Mouse (Mus musculus) testis, adult 2 months (tissue): ENCODE results near the gene Ssu72.

ENCODE experiments used
- CTCF ChIP-seq: fragments of 200-500 bp; IDR thresholded peaks from 2 replicates; pipeline ENCODE4 v1.5.1; 2012; ENCODE audit warnings: low read depth, mild to moderate bottlenecking, inconsistent platforms, low read length, moderate library complexity; ENCODE audit not compliant: control insufficient read depth, insufficient read depth, insufficient replicate concordance
- POLR2A ChIP-seq: fragments of 200-500 bp; IDR thresholded peaks from 2 replicates; pipeline ENCODE4 v1.6.1; 2012; ENCODE audit warnings: low read depth, mild to moderate bottlenecking, inconsistent platforms, low read length, moderate library complexity; ENCODE audit not compliant: control insufficient read depth

DNA sequence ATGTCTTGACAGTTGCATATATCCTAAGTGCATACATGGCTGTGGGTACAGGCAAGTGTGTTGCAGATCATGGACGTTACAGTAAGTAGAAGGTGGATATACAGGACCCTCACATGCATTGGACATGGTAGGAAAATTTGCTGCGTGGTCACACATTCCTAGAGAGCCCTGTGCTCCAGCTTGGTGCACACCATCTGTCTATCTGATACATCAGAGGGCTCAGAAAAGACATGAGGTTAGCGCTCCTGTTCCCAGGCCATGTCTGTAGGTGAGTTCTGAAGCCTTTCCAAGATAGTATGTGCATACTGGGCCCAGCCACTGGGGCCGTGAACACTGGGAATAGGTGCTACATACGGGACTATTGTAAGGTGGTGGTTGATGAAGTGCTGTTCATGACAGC, 31.8 kb downstream of the Ssu72 start:
- TF ChIP-seq CTCF (no peak), POLR2A (no peak)
